Mouse (Mus musculus) forebrain, embryonic 16.5 days (tissue): Measurements from ENCODE around the gene Ankrd37. TPM values are rescaled to one million over a fixed set of nuclear protein-coding genes. Genes with fewer than 3 reads are reported as not detected.

Experiments
- ATAC-seq: fragments of 200-750 bp; cut with Nextera tagmentation; 2 replicates; pipeline ENCODE4 v1.8.0; 2017; ENCODE audit warnings: mild to moderate bottlenecking, moderate library complexity
- H3K27ac ChIP-seq: fragments of 300-500 bp; sonication (generic); 2 replicates; pipeline ENCODE4 v1.5.1; 2014; ENCODE audit warnings: low read length, control low read depth
- H3K27me3 ChIP-seq: fragments of 300-500 bp; sonication (generic); replicated peaks from 2 replicates; pipeline ENCODE4 v1.6.1; 2014; ENCODE audit warnings: low read length; ENCODE audit not compliant: control insufficient read depth, insufficient read depth
- H3K36me3 ChIP-seq: fragments of 300-500 bp; sonication (generic); 2 replicates; pipeline ENCODE4 v1.6.1; 2014; ENCODE audit not compliant: control insufficient read depth, insufficient read depth
- H3K4me1 ChIP-seq: fragments of 300-500 bp; sonication (generic); replicated peaks from 2 replicates; pipeline ENCODE4 v1.6.1; 2014; ENCODE audit warnings: low read length; ENCODE audit not compliant: control insufficient read depth, insufficient read depth
- H3K4me2 ChIP-seq: fragments of 300-500 bp; sonication (generic); 2 replicates; pipeline ENCODE4 v1.6.1; 2014; ENCODE audit warnings: mild to moderate bottlenecking, low read length, control low read depth
- H3K4me3 ChIP-seq: fragments of 300-500 bp; sonication (generic); replicated peaks from 2 replicates; pipeline ENCODE4 v1.5.1; 2014; ENCODE audit warnings: mild to moderate bottlenecking, low read length, control low read depth
- H3K9ac ChIP-seq: fragments of 300-500 bp; sonication (generic); replicated peaks from 2 replicates; pipeline ENCODE4 v1.6.1; 2014; ENCODE audit warnings: low read depth, low read length, control low read depth
- H3K9me3 ChIP-seq: fragments of 300-500 bp; sonication (generic); 2 replicates; pipeline ENCODE4 v1.6.1; 2016; ENCODE audit warnings: low read length; ENCODE audit not compliant: control insufficient read depth
- WGBS: fragments of 180-500 bp; shearing (Covaris S2); extraction: QIAGEN DNeasy Blood & Tissue Kit; methylation state at CpG from one replicate; pipeline ENCODE4 v1.1.7; 2014; 5-methylcytosine and 5-hydroxymethylcytosine counted together
- polyA plus RNA-seq: library from polyadenylated mRNA; unstranded; fragments of >200 nt; fragmentation: Nextera tagmentation; extraction: Ambion mirVana; gene quantifications from 2 replicates; pipeline ENCODE4 v1.2.1, GENCODE M21; 2015

The Ankrd37 gene
- polyA plus RNA-seq = 24.0 and 26.1 TPM in 2 replicates

- Histone ChIP-seq H3K27ac (no peak within 1 kb of the TSS), H3K4me1 (no peaks in the 10 kb centered on the region; the same call in 1 of the 2 replicates), H3K9me3 (no peaks in the 10 kb centered on the region), H3K9ac (no peak within 1 kb of the TSS), H3K36me3 (no peaks in the 10 kb centered on the region), H3K27me3 (no peaks in the 10 kb centered on the region), H3K4me2 (no peak within 1 kb of the TSS), H3K4me3 (no peak within 1 kb of the TSS)
- no peak for ATAC-seq
- WGBS = 80% methylated on average over 4 of the region's 4 CpGs
These were observed at the start of gene Ankrd37 for GRCm38 (mm10) chr8:46005596-46005995. Ankrd37 (minus strand) TSS chr8:46005707.

DNA sequence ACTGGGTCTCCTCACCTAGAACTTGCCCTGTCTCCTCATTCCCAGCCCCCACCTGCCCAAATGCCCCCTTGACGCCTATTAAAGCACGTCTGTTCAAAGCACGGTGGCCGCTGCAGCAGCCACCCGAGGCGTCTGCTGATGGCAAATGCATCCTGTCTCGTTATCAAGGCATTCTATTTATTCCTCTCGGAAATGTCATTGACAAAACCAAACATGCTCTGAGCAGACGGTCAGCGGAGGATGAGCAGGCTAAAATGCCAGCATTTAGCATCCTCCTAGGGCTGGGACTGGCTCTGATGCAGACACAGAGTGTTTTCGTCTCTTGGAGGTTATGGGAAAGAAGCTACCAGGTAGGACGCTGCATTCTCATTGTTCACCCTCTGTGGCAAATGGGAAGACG is 34.8 kb upstream of the Ankrd37 start:
- ATAC-seq = no peak
- WGBS = 60% methylated on average over 13 of the region's 13 CpGs
- H3K9ac ChIP-seq = no peak overlapping the region

GRCm38 (mm10) chr8:46039666-46040065 is 34.2 kb upstream of the Ankrd37 start:
- Histone ChIP-seq H3K27me3 (no peaks in the 10 kb centered on the region), H3K27ac (no peak overlapping the region), H3K9ac (no peak overlapping the region), H3K4me3 (no peak overlapping the region), H3K36me3 (no peaks in the 10 kb centered on the region), H3K4me2 (no peak overlapping the region), H3K9me3 (no peaks in the 10 kb centered on the region), H3K4me1 (no peaks in the 10 kb centered on the region)
- no peak for ATAC-seq
- 55% methylated on average over 1 of the region's 1 CpGs for WGBS

More for the DNA sequence above, 34.8 kb upstream of the Ankrd37 start:
- Histone ChIP-seq H3K9me3 (no peaks in the 10 kb centered on the region), H3K4me1 (no peaks in the 10 kb centered on the region), H3K4me3 (no peak overlapping the region), H3K27ac (no peak overlapping the region), H3K27me3 (no peaks in the 10 kb centered on the region), H3K4me2 (no peak overlapping the region), H3K36me3 (no peaks in the 10 kb centered on the region)

DNA sequence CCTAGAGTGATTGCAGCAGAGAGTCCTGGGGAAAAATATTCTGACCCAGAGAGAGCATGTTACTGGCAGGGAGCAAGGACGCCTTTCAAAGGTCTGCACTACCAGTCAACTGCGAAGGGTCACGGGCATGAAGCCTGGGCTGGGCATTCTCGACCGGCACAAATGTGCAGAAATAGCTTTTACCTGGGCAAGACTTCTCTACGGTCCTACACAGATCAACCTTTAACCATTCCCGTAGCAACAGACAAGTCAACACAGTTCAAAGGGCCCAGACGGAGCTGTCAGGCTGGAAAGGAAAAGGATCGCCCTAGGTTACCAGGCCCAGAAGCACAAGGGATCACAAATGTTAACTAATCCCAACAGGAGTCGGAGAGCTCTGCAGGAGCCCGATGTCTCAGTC is 30.7 kb upstream of the Ankrd37 start:
- Histone ChIP-seq H3K27me3 (no peaks in the 10 kb centered on the region), H3K9me3 (no peaks in the 10 kb centered on the region), H3K4me1 (no peaks in the 10 kb centered on the region), H3K4me2 (no peak overlapping the region), H3K4me3 (no peak overlapping the region), H3K9ac (no peak overlapping the region), H3K27ac (no peak overlapping the region), H3K36me3 (no peaks in the 10 kb centered on the region)
- ATAC-seq = no peak
- 69% methylated on average over 11 of the region's 11 CpGs for WGBS

DNA sequence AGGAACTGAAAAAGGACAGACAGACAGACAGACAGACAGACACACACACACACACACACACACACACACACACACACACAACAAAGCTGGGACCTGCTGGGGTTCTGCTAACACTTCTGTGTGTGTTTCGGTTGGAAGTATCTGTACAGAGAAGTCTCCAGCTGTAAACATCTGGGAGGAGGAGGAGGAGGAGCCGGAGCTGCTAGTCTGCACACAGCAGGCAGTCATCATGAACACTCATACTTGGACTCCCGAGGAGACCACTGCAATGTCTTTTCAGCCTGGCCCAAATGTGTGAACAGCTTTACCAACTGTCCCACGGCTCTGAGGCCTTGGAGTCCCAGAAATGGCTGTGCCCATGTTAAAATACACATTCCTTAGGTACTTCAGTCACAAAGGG is 18.9 kb upstream of the Ankrd37 start:
- H3K36me3 ChIP-seq = no peaks in the 10 kb centered on the region
- no peak for ATAC-seq
- 76% methylated on average over 4 of the region's 4 CpGs for WGBS
- no peaks in the 10 kb centered on the region for H3K27me3 ChIP-seq
- no peak overlapping the region for H3K4me3 ChIP-seq
- no peak overlapping the region for H3K27ac ChIP-seq
- H3K9me3 ChIP-seq = no peaks in the 10 kb centered on the region
- no peak overlapping the region for H3K4me2 ChIP-seq
- H3K9ac ChIP-seq = no peak overlapping the region
- no peaks in the 10 kb centered on the region for H3K4me1 ChIP-seq

GRCm38 (mm10) chr8:46022758-46023157 is 17.3 kb upstream of the Ankrd37 start:
- Histone ChIP-seq H3K4me3 (no peak overlapping the region), H3K27ac (no peak overlapping the region), H3K36me3 (no peaks in the 10 kb centered on the region), H3K4me1 (no peaks in the 10 kb centered on the region), H3K27me3 (no peaks in the 10 kb centered on the region), H3K9me3 (no peaks in the 10 kb centered on the region), H3K4me2 (no peak overlapping the region), H3K9ac (no peak overlapping the region)
- WGBS = 92% methylated on average over 9 of the region's 9 CpGs
- ATAC-seq = no peak

DNA sequence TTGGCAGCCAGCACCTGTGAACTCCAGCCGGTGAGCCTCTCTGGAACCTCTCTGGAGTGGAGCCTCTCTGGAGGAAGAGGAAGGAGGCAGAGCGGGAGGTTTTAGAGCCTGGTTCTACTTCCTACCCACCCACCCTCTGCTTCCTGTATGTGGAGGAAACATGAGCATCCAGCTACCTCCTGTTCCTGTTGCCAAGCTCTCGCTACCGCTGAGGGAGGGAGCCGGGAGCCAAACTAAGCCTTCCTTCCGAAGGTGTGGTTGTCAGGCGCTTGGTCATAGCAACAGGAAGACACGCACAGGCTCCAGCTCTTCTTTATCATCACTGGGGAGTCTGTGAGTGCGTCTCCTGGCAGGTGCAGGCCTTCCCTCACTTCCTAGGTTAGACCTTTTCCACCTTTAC is 16.7 kb upstream of the Ankrd37 start:
- WGBS = 95% methylated on average over 9 of the region's 9 CpGs
- Histone ChIP-seq H3K9ac (no peak overlapping the region), H3K4me1 (no peaks in the 10 kb centered on the region), H3K27me3 (no peaks in the 10 kb centered on the region), H3K4me3 (no peak overlapping the region), H3K36me3 (no peaks in the 10 kb centered on the region), H3K4me2 (no peak overlapping the region), H3K9me3 (no peaks in the 10 kb centered on the region), H3K27ac (no peak overlapping the region)
- ATAC-seq = no peak

GRCm38 (mm10) chr8:46010746-46011680 is 5.5 kb upstream of the Ankrd37 start:
- H3K9ac ChIP-seq = 0 out of 2 replicates have a peak overlapping the region, but pooled peaks have one; percentile 7
- 0 out of 2 replicates have a peak overlapping the region, but pooled peaks have one; percentile 45 for H3K27ac ChIP-seq
- no peaks in the 10 kb centered on the region for H3K36me3 ChIP-seq
- WGBS = 14% methylated on average over 17 of the region's 17 CpGs
- H3K4me1 ChIP-seq = no peaks in the 10 kb centered on the region; the same call in 1 of the 2 replicates
- H3K27me3 ChIP-seq = no peaks in the 10 kb centered on the region
- no peaks in the 10 kb centered on the region for H3K9me3 ChIP-seq
- ATAC-seq = peak; percentile 49
- peak overlapping the region; percentile 20 for H3K4me2 ChIP-seq
- H3K4me3 ChIP-seq = no peak overlapping the region

DNA sequence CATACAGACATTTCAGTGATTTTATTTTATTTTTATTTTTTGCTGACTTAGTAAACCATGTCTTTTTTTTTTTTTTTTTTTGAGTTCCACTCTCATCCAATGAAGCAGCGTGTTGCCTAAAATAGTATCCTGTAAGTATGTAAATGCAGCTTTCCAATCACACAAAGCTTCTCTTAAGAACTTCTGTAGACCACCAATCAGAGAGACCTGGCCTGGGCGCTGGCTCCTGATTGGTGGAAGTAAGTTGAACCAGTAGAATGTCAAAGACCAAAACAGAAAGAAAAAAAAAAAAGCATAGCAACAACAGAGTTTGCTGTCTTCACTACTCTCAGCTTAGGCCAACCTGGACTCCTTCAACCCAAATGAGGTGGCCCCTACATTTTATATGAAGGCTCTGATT is 4.8 kb upstream of the Ankrd37 start:
- Histone ChIP-seq H3K9ac (no peak overlapping the region), H3K27ac (no peak overlapping the region), H3K4me2 (peak overlapping the region; percentile 20), H3K4me1 (no peaks in the 10 kb centered on the region; the same call in 1 of the 2 replicates), H3K36me3 (no peaks in the 10 kb centered on the region), H3K4me3 (no peak overlapping the region), H3K27me3 (no peaks in the 10 kb centered on the region), H3K9me3 (no peaks in the 10 kb centered on the region)
- ATAC-seq = peak; percentile 50
- 45% methylated on average over 2 of the region's 2 CpGs for WGBS
